Mouse (Mus musculus) bone marrow, adult 2 months (tissue): Measurements from ENCODE around the gene Micu1.

Experiments
- CTCF ChIP-seq: fragments of 200-500 bp; IDR thresholded peaks from 2 replicates; pipeline ENCODE4 v1.5.1; 2011; ENCODE audit warnings: low read length, control low read depth; ENCODE audit not compliant: control insufficient read depth, insufficient read depth
- POLR2A ChIP-seq: fragments of 200-500 bp; IDR thresholded peaks from 2 replicates; pipeline ENCODE4 v1.6.1; 2011; ENCODE audit warnings: low read depth, mild to moderate bottlenecking, control low read depth, low read length, borderline replicate concordance; ENCODE audit not compliant: control insufficient read depth

DNA sequence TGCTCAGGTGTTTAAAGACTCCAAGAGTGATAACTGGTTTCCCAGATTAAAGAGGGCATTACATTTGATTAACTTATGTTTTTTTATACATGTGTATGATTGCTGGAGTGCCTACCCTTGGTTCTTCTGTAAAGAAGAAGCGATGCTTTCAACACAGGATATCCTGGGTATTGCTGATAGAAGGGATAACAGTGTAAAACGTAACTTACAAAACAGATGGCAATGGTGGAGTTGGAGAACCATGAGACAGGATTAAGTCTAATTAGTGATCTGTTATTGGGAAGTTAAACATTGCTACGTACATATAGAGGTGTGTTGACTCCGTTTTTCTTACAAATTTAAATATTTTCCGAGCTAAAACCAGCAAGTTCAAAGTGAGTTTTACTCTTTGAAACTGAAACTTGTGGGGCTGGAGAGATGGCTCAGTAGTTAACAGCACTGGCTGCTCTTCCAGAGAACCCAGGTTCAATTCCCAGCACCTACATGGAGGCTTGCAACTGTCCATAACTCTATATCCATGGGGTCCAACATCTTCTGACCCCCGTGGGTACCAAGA lies 4.8 kb downstream of the Micu1 start:
- TF ChIP-seq POLR2A, result no peak
- TF ChIP-seq CTCF, result no peak
